ENCODE assay signal across 25 mouse cellular contexts in the genomic region with DNA sequence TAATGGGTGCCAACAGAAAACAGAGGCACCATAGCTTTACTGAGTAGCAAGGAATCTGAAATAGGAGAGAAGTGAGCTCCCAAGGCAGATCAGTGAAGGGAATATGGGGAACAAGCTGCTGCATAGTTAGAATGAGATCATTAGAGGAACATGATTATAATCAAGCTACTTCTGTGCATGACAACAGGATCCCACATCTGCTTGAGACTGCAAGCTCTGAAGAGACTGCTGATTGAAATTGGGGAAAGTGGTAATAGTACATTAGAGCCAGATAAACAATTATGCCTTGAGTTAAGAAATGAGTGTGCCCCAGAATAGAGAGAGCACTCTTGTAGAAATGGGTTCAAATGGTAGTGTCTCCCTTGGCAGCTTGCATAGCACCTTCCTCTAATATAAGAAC.
DNase-seq lines count a peak whose midpoint lies in the region; ATAC-seq and TF ChIP-seq lines count a peak whose summit lies in the region.
"Had no signal": no experiment of that assay in that cellular context is flagged by ENCODE, and none has a peak within 500 bp of the region (broad histone marks: within the 10 kb centered on the region; RNA-seq: fewer than 3 reads in every experiment).

No protein-coding gene starts in this region.

- H3K27me3 ChIP-seq in forebrain, embryonic 16.5 days (replicated peaks; ENCODE audit: control insufficient read depth, insufficient read depth, low read length), result no peaks in the 10 kb centered on the region
- H3K27me3 ChIP-seq in forebrain, embryonic 10.5 days (ENCODE audit: poor library complexity, severe bottlenecking), result no peaks in the 10 kb centered on the region
- no peaks in the 10 kb centered on the region for H3K27me3 ChIP-seq in hindbrain, embryonic 16.5 days (replicated peaks; ENCODE audit: control insufficient read depth, insufficient read depth, low read length)
- no peaks in the 10 kb centered on the region for H3K27me3 ChIP-seq in hindbrain, embryonic 14.5 days (ENCODE audit: control insufficient read depth, insufficient read depth, low read length)
- H3K27me3 ChIP-seq: embryonic facial prominence, embryonic 13.5 days; hindbrain, embryonic 12.5 days had no signal

- no peaks in the 10 kb centered on the region for H3K9me3 ChIP-seq in forebrain, embryonic 16.5 days (ENCODE audit: control insufficient read depth, low read length)
- H3K9me3 ChIP-seq in forebrain, embryonic 10.5 days, result no peaks in the 10 kb centered on the region
- H3K9me3 ChIP-seq in hindbrain, embryonic 16.5 days (ENCODE audit: control insufficient read depth, low read length), result no peaks in the 10 kb centered on the region
- no peaks in the 10 kb centered on the region for H3K9me3 ChIP-seq in hindbrain, embryonic 14.5 days (ENCODE audit: control insufficient read depth, low read length)
- H3K9me3 ChIP-seq: embryonic facial prominence, embryonic 10.5 days; embryonic facial prominence, embryonic 13.5 days; hindbrain, embryonic 12.5 days had no signal

- H3K27ac ChIP-seq in forebrain, embryonic 16.5 days (ENCODE audit: low read length), result no peak overlapping the region
- H3K27ac ChIP-seq in forebrain, embryonic 10.5 days, result no peak overlapping the region
- no peak overlapping the region for H3K27ac ChIP-seq in hindbrain, embryonic 16.5 days (ENCODE audit: low read depth, low read length)
- H3K27ac ChIP-seq in hindbrain, embryonic 14.5 days, result no peak overlapping the region
- H3K27ac ChIP-seq: embryonic facial prominence, embryonic 10.5 days; embryonic facial prominence, embryonic 13.5 days; hindbrain, embryonic 12.5 days; hindbrain, postnatal 0 days had no signal

- no peak for TF ChIP-seq POLR2A in brain, embryonic 14.5 days (IDR thresholded peaks at IDR 0.05; ENCODE audit: borderline replicate concordance, extremely low read depth, insufficient read depth, insufficient read length, poor library complexity, severe bottlenecking)

- TF ChIP-seq CTCF in brain, embryonic 14.5 days (IDR thresholded peaks at IDR 0.05; ENCODE audit: borderline replicate concordance, extremely low read depth, insufficient read depth, insufficient read length), result no peak

- H3K36me3 ChIP-seq in forebrain, embryonic 16.5 days (ENCODE audit: control insufficient read depth, insufficient read depth), result no peaks in the 10 kb centered on the region
- no peaks in the 10 kb centered on the region for H3K36me3 ChIP-seq in forebrain, embryonic 10.5 days (replicated peaks)
- H3K36me3 ChIP-seq in hindbrain, embryonic 16.5 days (ENCODE audit: control insufficient read depth, insufficient read depth, low read length), result no peaks in the 10 kb centered on the region
- H3K36me3 ChIP-seq in hindbrain, embryonic 14.5 days (replicated peaks; ENCODE audit: control insufficient read depth, insufficient read depth), result no peaks in the 10 kb centered on the region
- H3K36me3 ChIP-seq: embryonic facial prominence, embryonic 10.5 days; embryonic facial prominence, embryonic 13.5 days; hindbrain, embryonic 12.5 days had no signal

- no peak overlapping the region for H3K9ac ChIP-seq in forebrain, embryonic 16.5 days (replicated peaks; ENCODE audit: low read depth, low read length)
- H3K9ac ChIP-seq in hindbrain, embryonic 16.5 days (ENCODE audit: low read depth, low read length), result no peak overlapping the region
- no peak overlapping the region for H3K9ac ChIP-seq in hindbrain, embryonic 14.5 days
- H3K9ac ChIP-seq: embryonic facial prominence, embryonic 13.5 days; hindbrain, embryonic 12.5 days had no signal

- H3K4me3 ChIP-seq in forebrain, embryonic 16.5 days (replicated peaks; ENCODE audit: low read length), result no peak overlapping the region
- no peak overlapping the region for H3K4me3 ChIP-seq in forebrain, embryonic 10.5 days
- no peak overlapping the region for H3K4me3 ChIP-seq in hindbrain, embryonic 16.5 days (ENCODE audit: low read length)
- no peak overlapping the region for H3K4me3 ChIP-seq in hindbrain, embryonic 14.5 days (replicated peaks; ENCODE audit: low read length)
- H3K4me3 ChIP-seq: embryonic facial prominence, embryonic 10.5 days; embryonic facial prominence, embryonic 13.5 days; erythroblast, embryonic 14.5 days; hindbrain, embryonic 12.5 days had no signal

- 0 out of 2 replicates have a peak, but pooled peaks have one; percentile 52 for ATAC-seq in forebrain, embryonic 16.5 days
- ATAC-seq in hindbrain, embryonic 16.5 days, result peak; percentile 27; the same call in 1 of the 2 replicates
- ATAC-seq in hindbrain, embryonic 14.5 days (ENCODE audit: low FRiP score), result no peak
- ATAC-seq: CD4-positive, CD25-positive, alpha-beta regulatory T cell, adult 4 months; hindbrain, postnatal 0 days; inflammation-experienced regulatory T-cells, adult 6 months; intestine, embryonic 16.5 days had no signal

- no peaks in the 10 kb centered on the region; the same call in 1 of the 2 replicates for H3K4me1 ChIP-seq in forebrain, embryonic 16.5 days (replicated peaks; ENCODE audit: control insufficient read depth, insufficient read depth, low read length)
- H3K4me1 ChIP-seq in forebrain, embryonic 10.5 days, result peaks cover 4% of the 10 kb centered on the region; the same call in 1 of the 2 replicates
- H3K4me1 ChIP-seq in hindbrain, embryonic 16.5 days (ENCODE audit: control insufficient read depth, insufficient read depth, low read depth, low read length), result no peaks in the 10 kb centered on the region
- no peaks in the 10 kb centered on the region for H3K4me1 ChIP-seq in hindbrain, embryonic 14.5 days (replicated peaks; ENCODE audit: control insufficient read depth, insufficient read depth, low read length)
- H3K4me1 ChIP-seq: embryonic facial prominence, embryonic 10.5 days; embryonic facial prominence, embryonic 13.5 days; hindbrain, embryonic 12.5 days had no signal

- DNase-seq in forebrain, embryonic 10.5 days (ENCODE audit: extremely low spot score, low spot score), result no peak
- no peak for DNase-seq in hindbrain, embryonic 14.5 days (ENCODE audit: low spot score)
- DNase-seq in brain, embryonic 14.5 days (ENCODE audit: low read depth), result peak; percentile 36
- DNase-seq in heart, adult 18-20 months, result no peak
- DNase-seq: adrenal gland, adult 2 months; adrenal gland, postnatal 14 days; cerebellum, adult 18-20 months; cerebellum, postnatal 10 days; cerebellum, postnatal 36 days; embryo, embryonic 11 days; gastrocnemius, postnatal 10 days; gastrocnemius, postnatal 36 days; kidney, adult 18-20 months; kidney, adult 9 months had no signal

- H3K4me2 ChIP-seq in forebrain, embryonic 16.5 days (ENCODE audit: low read length), result no peak overlapping the region
- no peak overlapping the region for H3K4me2 ChIP-seq in hindbrain, embryonic 16.5 days (ENCODE audit: low read length)
- H3K4me2 ChIP-seq in hindbrain, embryonic 14.5 days (replicated peaks), result no peak overlapping the region
- H3K4me2 ChIP-seq: embryonic facial prominence, embryonic 13.5 days; heart, embryonic 11.5 days; hindbrain, embryonic 12.5 days had no signal
